Mouse (Mus musculus): ENCODE measurements around the gene Pdzd7.

The Pdzd7 gene

DNA sequence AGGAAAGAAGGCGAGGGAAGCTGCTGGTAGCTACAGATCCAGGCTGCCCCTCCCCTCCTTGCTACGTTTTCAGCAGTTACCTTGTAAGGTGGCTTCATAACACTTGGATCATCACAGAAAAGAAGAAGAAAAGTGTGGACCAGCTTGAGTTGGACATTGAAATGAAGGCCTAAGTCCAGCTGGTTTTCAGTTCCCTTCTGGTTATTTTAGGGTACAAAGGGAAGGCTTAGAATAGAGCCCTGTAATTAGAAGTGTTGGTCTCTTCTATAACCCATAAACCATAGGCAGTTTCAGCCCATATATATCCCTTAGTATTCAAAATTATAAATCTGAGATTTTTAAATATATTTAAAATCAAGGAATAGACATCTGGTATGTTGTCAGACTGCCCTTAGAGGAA lies 64.7 kb downstream of the Pdzd7 start:
- no peak for DNase-seq

DNA sequence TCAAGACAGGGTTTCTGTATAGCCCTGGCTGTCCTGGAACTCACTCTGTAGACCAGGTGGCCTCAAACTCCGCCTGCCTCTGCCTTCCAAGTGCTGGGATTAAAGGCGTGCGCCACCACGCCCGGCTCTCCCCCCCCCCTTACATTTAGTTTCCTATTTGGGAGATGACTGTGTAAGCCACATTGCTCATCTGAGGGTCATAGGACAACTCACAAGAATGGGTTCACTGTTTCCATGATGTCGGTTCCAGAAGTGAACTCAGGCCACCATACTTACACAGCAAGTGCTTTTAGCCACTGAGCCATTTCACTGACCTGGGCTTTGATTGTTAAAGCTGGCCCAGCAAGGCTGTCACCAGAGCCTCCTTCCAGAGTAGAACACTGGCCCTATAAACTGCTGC lies 68.4 kb downstream of the Pdzd7 start:
- DNase-seq: no peak

Data from thymus, postnatal 25 days (tissue).